Mouse (Mus musculus) kidney, adult 2 months (tissue): ENCODE measurements around the gene Slc35e2. TPM values are rescaled to one million over a fixed set of nuclear protein-coding genes. Genes with fewer than 3 reads are reported as not detected.

ENCODE experiments used
- DNase-seq: peaks from one replicate; pipeline ENCODE4 v3.0.0; 2021
- H3K27ac ChIP-seq: fragments of 200-500 bp; 2 replicates; pipeline ENCODE4 v1.5.1; 2012; ENCODE audit warnings: low read depth, low read length, control low read depth, inconsistent platforms; ENCODE audit not compliant: insufficient read depth
- H3K27me3 ChIP-seq: fragments of 200-500 bp; replicated peaks from 2 replicates; pipeline ENCODE4 v1.6.1; 2012; ENCODE audit warnings: mild to moderate bottlenecking, moderate library complexity, low read length, inconsistent platforms; ENCODE audit not compliant: control insufficient read depth, insufficient read depth
- H3K36me3 ChIP-seq: fragments of 200-500 bp; 2 replicates; pipeline ENCODE4 v1.6.1; 2012; ENCODE audit warnings: mild to moderate bottlenecking, moderate library complexity, low read length, inconsistent platforms; ENCODE audit not compliant: control insufficient read depth, insufficient read depth
- H3K4me1 ChIP-seq: fragments of 200-500 bp; 2 replicates; pipeline ENCODE4 v1.6.1; 2011; ENCODE audit warnings: low read length; ENCODE audit not compliant: control insufficient read depth, insufficient read depth
- H3K4me3 ChIP-seq: fragments of 200-500 bp; 2 replicates; pipeline ENCODE4 v1.5.1; 2011; ENCODE audit warnings: mild to moderate bottlenecking, low read depth, low read length, control low read depth; ENCODE audit not compliant: insufficient read depth
- CTCF ChIP-seq: fragments of 200-500 bp; conservative IDR thresholded peaks from 2 replicates; pipeline ENCODE4 v1.5.1; 2011; ENCODE audit warnings: low read depth, mild to moderate bottlenecking, control low read depth, low read length, moderate library complexity, mixed read lengths; ENCODE audit not compliant: insufficient read depth, insufficient read length
- POLR2A ChIP-seq: fragments of 200-500 bp; IDR thresholded peaks from one replicate; pipeline ENCODE4 v1.6.1; 2011; ENCODE audit warnings: low read depth, low read length, control low read depth
- WGBS: fragments of 180-500 bp; shearing (Covaris S2); methylation state at CpG from one replicate; pipeline ENCODE4 v1.1.7; 2018; 5-methylcytosine and 5-hydroxymethylcytosine counted together
- polyA plus RNA-seq: library from polyadenylated mRNA; depleted of rRNA; stranded (reverse); fragments of >200 nt; gene quantifications from 2 replicates; pipeline ENCODE4 v1.2.3, GENCODE M21; 2012

Slc35e2 gene
- polyA plus RNA-seq, 1 experiment: 7.9 TPM

GRCm38 (mm10) chr4:155591012-155591719, 10.1 kb upstream of the Slc35e2 start:
- H3K36me3 ChIP-seq: peaks cover 4% of the 10 kb centered on the region; the same call in 1 of the 2 replicates
- no peak for TF ChIP-seq POLR2A
- no peak for TF ChIP-seq CTCF
- H3K27me3 ChIP-seq: no peaks in the 10 kb centered on the region
- 86% methylated on average over 7 of the region's 7 CpGs for WGBS
- no peak overlapping the region for H3K27ac ChIP-seq
- no peak overlapping the region for H3K4me3 ChIP-seq
- no peaks in the 10 kb centered on the region for H3K4me1 ChIP-seq
- no peak for DNase-seq

- 42% methylated on average over 1 of the region's 1 CpGs for WGBS
Observed at GRCm38 (mm10) chr4:155593780-155594179, 7.4 kb upstream of the Slc35e2 start.

GRCm38 (mm10) chr4:155595777-155596176, 5.4 kb upstream of the Slc35e2 start:
- H3K27me3 ChIP-seq: no peaks in the 10 kb centered on the region
- DNase-seq: no peak
- TF ChIP-seq POLR2A (no peak), CTCF (no peak)
- H3K4me1 ChIP-seq: 0 out of 2 replicates have a peak, but pooled peaks cover 3% of the 10 kb centered on the region
- H3K4me3 ChIP-seq: no peak overlapping the region
- H3K27ac ChIP-seq: no peak overlapping the region
- WGBS: 75% methylated on average over 3 of the region's 3 CpGs
- H3K36me3 ChIP-seq: no peaks in the 10 kb centered on the region

More at GRCm38 (mm10) chr4:155593780-155594179, 7.4 kb upstream of the Slc35e2 start:
- TF ChIP-seq CTCF (no peak), POLR2A (no peak)
- Histone ChIP-seq H3K4me3 (no peak overlapping the region), H3K36me3 (no peaks in the 10 kb centered on the region), H3K27me3 (no peaks in the 10 kb centered on the region), H3K4me1 (0 out of 2 replicates have a peak, but pooled peaks cover 3% of the 10 kb centered on the region), H3K27ac (no peak overlapping the region)
- no peak for DNase-seq

DNA sequence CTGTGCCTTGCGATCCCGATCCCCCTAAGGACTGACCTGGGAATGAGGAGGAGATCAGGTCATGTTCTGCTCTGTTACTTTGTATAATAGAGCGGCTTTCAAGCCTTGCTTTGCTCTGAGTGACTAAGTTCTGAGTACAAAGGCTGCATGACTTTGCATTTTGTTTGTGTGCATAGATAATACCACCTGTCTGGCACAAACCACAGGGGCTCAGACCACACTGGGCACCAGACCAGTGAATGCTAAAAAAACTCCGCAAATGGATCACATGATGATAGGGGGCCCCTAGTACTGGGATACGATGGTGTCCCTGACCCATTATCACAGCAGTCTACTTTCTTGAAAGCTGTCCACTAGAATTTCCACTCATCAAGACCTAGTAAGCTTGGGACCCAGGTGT, 4.6 kb upstream of the Slc35e2 start:
- 45% methylated on average over 5 of the region's 5 CpGs for WGBS
- Histone ChIP-seq H3K36me3 (no peaks in the 10 kb centered on the region), H3K27ac (no peak overlapping the region), H3K4me3 (no peak overlapping the region), H3K4me1 (0 out of 2 replicates have a peak, but pooled peaks cover 3% of the 10 kb centered on the region), H3K27me3 (no peaks in the 10 kb centered on the region)
- TF ChIP-seq POLR2A (no peak), CTCF (no peak)
- no peak for DNase-seq

GRCm38 (mm10) chr4:155598536-155598935, 2.7 kb upstream of the Slc35e2 start:
- H3K4me3 ChIP-seq: no peak overlapping the region
- no peaks in the 10 kb centered on the region; the same call in 1 of the 2 replicates for H3K36me3 ChIP-seq
- H3K4me1 ChIP-seq: 0 out of 2 replicates have a peak, but pooled peaks cover 7% of the 10 kb centered on the region
- no peak overlapping the region for H3K27ac ChIP-seq
- no peaks in the 10 kb centered on the region for H3K27me3 ChIP-seq
- 17% methylated on average over 16 of the region's 20 CpGs for WGBS
- TF ChIP-seq CTCF (no peak), POLR2A (no peak)
- DNase-seq: no peak

DNA sequence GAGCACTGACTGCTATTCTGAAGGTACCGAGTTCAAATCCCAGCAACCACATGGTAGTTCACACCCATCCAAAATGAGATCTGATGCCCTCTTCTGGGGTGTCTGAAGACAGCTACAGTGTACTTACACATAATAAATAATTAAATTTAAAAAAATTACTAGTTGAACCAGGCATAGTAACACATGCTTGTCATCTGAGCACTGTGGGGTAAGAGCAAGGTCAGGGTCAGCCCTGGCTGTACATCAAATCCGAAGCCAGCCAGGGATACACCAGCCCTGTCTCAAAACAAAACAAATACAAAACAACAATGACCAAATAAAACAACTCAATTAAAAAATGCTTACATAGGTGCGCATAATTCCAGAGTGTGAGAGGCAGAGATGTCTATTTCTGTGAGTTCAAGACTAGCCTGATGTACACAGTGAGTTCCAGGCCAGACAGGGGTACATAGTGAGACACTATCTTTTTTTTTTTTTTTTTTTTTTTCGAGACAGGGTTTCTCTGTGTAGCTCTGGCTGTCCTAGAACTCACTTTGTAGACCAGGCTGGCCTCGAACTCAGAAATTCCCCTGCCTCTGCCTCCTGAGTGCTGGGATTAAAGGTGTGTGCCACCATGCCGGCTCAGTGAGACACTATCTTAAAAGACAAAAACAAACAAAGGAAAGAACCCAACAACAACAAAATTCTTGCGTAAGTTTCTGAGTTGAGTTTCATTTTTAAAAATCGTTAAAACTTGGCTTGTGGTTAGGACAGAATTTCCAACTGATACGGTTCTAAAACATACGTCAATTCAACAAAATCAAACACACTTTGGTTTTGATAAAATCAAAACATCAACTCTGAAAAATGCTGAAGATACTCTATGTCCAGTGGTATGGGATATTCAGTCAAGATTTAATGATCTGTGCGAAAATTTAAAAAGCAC, 1.1 kb upstream of the Slc35e2 start:
- DNase-seq: no peak
- Histone ChIP-seq H3K4me1 (0 out of 2 replicates have a peak, but pooled peaks cover 7% of the 10 kb centered on the region), H3K4me3 (no peak overlapping the region), H3K27me3 (no peaks in the 10 kb centered on the region), H3K27ac (no peak overlapping the region; the same call in 1 of the 2 replicates), H3K36me3 (no peaks in the 10 kb centered on the region; the same call in 1 of the 2 replicates)
- TF ChIP-seq POLR2A (no peak), CTCF (no peak)
- 77% methylated on average over 11 of the region's 11 CpGs for WGBS

GRCm38 (mm10) chr4:155601997-155602456, 811 bp downstream of the Slc35e2 start:
- Histone ChIP-seq H3K27me3 (no peaks in the 10 kb centered on the region), H3K36me3 (no peaks in the 10 kb centered on the region; the same call in 1 of the 2 replicates), H3K4me1 (0 out of 2 replicates have a peak, but pooled peaks cover 4% of the 10 kb centered on the region), H3K4me3 (peak overlapping the region; percentile 95), H3K27ac (peak overlapping the region; percentile 76)
- 2% methylated on average over 31 of the region's 31 CpGs for WGBS
- DNase-seq: no peak
- TF ChIP-seq CTCF: no peak
- TF ChIP-seq POLR2A: no peak
